Mouse (Mus musculus) hindbrain, embryonic 12.5 days (tissue): ENCODE results near the gene Parp11. TPM values are rescaled to one million over a fixed set of nuclear protein-coding genes. Genes with fewer than 3 reads are reported as not detected.

Experiments
- ATAC-seq: fragments of 200-750 bp; cut with Nextera tagmentation; 2 replicates; pipeline ENCODE4 v1.8.0; 2017; ENCODE audit warnings: moderate TSS enrichment; ENCODE audit not compliant: low FRiP score
- H3K27ac ChIP-seq: fragments of 300-500 bp; sonication (generic); 2 replicates; pipeline ENCODE4 v1.5.1; 2016; ENCODE audit warnings: mild to moderate bottlenecking
- H3K27me3 ChIP-seq: fragments of 300-500 bp; sonication (generic); 2 replicates; pipeline ENCODE4 v1.6.1; 2016; ENCODE audit warnings: mild to moderate bottlenecking
- H3K36me3 ChIP-seq: fragments of 300-500 bp; sonication (generic); 2 replicates; pipeline ENCODE4 v1.6.1; 2016; ENCODE audit warnings: mild to moderate bottlenecking
- H3K4me1 ChIP-seq: fragments of 300-500 bp; sonication (generic); 2 replicates; pipeline ENCODE4 v1.6.1; 2016
- H3K4me2 ChIP-seq: fragments of 300-500 bp; sonication (generic); replicated peaks from 2 replicates; pipeline ENCODE4 v1.6.1; 2016; ENCODE audit warnings: mild to moderate bottlenecking
- H3K4me3 ChIP-seq: fragments of 300-500 bp; sonication (generic); 2 replicates; pipeline ENCODE4 v1.5.1; 2016; ENCODE audit warnings: mild to moderate bottlenecking
- H3K9ac ChIP-seq: fragments of 300-500 bp; sonication (generic); 2 replicates; pipeline ENCODE4 v1.6.1; 2016; ENCODE audit warnings: mild to moderate bottlenecking, moderate library complexity
- H3K9me3 ChIP-seq: fragments of 300-500 bp; sonication (generic); replicated peaks from 2 replicates; pipeline ENCODE4 v1.6.1; 2016; ENCODE audit warnings: mild to moderate bottlenecking
- WGBS: fragments of 180-500 bp; shearing (Covaris S2); methylation state at CpG from one replicate; pipeline ENCODE4 v1.1.7; 2016; 5-methylcytosine and 5-hydroxymethylcytosine counted together
- polyA plus RNA-seq: library from polyadenylated mRNA; unstranded; fragments of >200 nt; fragmentation: Nextera tagmentation; extraction: Ambion mirVana; gene quantifications from 2 replicates; pipeline ENCODE4 v1.2.1, GENCODE M21; 2016

Parp11 gene
- polyA plus RNA-seq, 1 experiment from 2014 or later = 58.8 TPM

GRCm38 (mm10) chr6:127433886-127434647 is 12.6 kb upstream of the Parp11 start:
- no peak for ATAC-seq
- 85% methylated on average over 9 of the region's 9 CpGs for WGBS

GRCm38 (mm10) chr6:127434648-127434984 is 12.0 kb upstream of the Parp11 start:
- H3K27me3 ChIP-seq = 0 out of 2 replicates have a peak, but pooled peaks cover 2% of the 10 kb centered on the region
- no peaks in the 10 kb centered on the region for H3K36me3 ChIP-seq
- H3K4me1 ChIP-seq = no peaks in the 10 kb centered on the region
- no peak for ATAC-seq
- no peak overlapping the region for H3K9ac ChIP-seq
- H3K9me3 ChIP-seq = no peaks in the 10 kb centered on the region
- 82% methylated on average over 4 of the region's 4 CpGs for WGBS
- H3K27ac ChIP-seq = no peak overlapping the region
- no peak overlapping the region for H3K4me3 ChIP-seq
- no peak overlapping the region for H3K4me2 ChIP-seq

More at GRCm38 (mm10) chr6:127433886-127434647, 12.6 kb upstream of the Parp11 start:
- Histone ChIP-seq H3K27ac (no peak overlapping the region), H3K4me2 (no peak overlapping the region), H3K4me3 (no peak overlapping the region), H3K9me3 (no peaks in the 10 kb centered on the region), H3K4me1 (no peaks in the 10 kb centered on the region), H3K36me3 (no peaks in the 10 kb centered on the region), H3K27me3 (no peaks in the 10 kb centered on the region), H3K9ac (no peak overlapping the region)

DNA sequence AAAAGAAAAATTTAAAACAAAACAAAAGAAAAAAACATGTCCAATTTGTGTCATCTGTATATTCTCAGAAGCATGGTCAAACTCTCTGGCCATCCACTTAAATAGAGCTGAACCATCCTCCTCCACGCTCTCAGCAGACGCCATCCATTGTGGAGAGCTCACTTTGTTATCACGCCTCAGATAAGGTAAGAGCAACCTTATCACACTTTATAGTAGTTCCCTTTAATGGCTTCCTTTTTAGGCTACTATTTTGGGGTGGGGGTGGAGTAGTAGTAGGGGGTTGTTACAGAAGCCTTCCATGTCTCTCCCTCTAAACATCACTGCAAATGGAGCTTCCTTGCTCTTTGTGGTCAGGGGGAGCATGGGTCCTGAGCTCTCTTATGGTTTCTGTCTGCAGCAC is 7.6 kb upstream of the Parp11 start:
- Histone ChIP-seq H3K9me3 (no peaks in the 10 kb centered on the region), H3K4me2 (no peak overlapping the region), H3K27ac (no peak overlapping the region), H3K36me3 (no peaks in the 10 kb centered on the region), H3K4me3 (no peak overlapping the region), H3K27me3 (0 out of 2 replicates have a peak, but pooled peaks cover 3% of the 10 kb centered on the region), H3K4me1 (peaks cover 15% of the 10 kb centered on the region), H3K9ac (no peak overlapping the region)
- ATAC-seq = no peak
- WGBS = 93% methylated on average over 3 of the region's 3 CpGs

- Histone ChIP-seq H3K27me3 (0 out of 2 replicates have a peak, but pooled peaks cover 3% of the 10 kb centered on the region), H3K9ac (no peak overlapping the region), H3K4me2 (no peak overlapping the region), H3K36me3 (no peaks in the 10 kb centered on the region), H3K9me3 (no peaks in the 10 kb centered on the region), H3K27ac (no peak overlapping the region), H3K4me3 (no peak overlapping the region), H3K4me1 (peaks cover 15% of the 10 kb centered on the region)
- 86% methylated on average over 5 of the region's 5 CpGs for WGBS
- peak; percentile 16; the same call in 1 of the 2 replicates for ATAC-seq
Observed at GRCm38 (mm10) chr6:127439540-127440195, 7.0 kb upstream of the Parp11 start.

GRCm38 (mm10) chr6:127440416-127441104 is 6.1 kb upstream of the Parp11 start:
- Histone ChIP-seq H3K9me3 (no peaks in the 10 kb centered on the region), H3K4me1 (peaks cover 15% of the 10 kb centered on the region), H3K27ac (no peak overlapping the region), H3K9ac (no peak overlapping the region), H3K27me3 (0 out of 2 replicates have a peak, but pooled peaks cover 3% of the 10 kb centered on the region), H3K36me3 (no peaks in the 10 kb centered on the region), H3K4me2 (peak overlapping the region; percentile 15), H3K4me3 (no peak overlapping the region)
- WGBS = 37% methylated on average over 14 of the region's 14 CpGs
- peak; percentile 78 for ATAC-seq

DNA sequence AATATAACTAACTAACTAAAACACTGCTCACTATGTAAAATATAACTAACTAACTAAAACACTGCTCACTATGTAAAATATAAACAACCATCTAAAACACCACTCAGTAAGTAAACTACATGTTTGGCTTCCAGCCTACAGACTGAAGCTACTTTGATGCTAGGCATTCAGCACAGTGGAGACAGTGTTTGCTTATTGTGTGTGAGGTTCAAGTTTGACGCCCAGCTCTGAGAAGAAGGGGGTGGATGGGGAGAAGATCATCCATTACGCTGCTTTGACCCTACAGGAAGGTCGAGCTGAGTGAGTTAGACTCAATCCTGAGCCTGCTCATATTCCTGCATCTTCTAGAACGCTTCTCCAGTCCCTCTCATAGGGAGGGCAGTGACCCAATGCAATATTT is 4.1 kb upstream of the Parp11 start:
- H3K4me2 ChIP-seq = no peak overlapping the region
- no peak overlapping the region for H3K27ac ChIP-seq
- H3K36me3 ChIP-seq = no peaks in the 10 kb centered on the region
- no peaks in the 10 kb centered on the region for H3K9me3 ChIP-seq
- H3K27me3 ChIP-seq = 0 out of 2 replicates have a peak, but pooled peaks cover 3% of the 10 kb centered on the region
- H3K4me3 ChIP-seq = no peak overlapping the region
- H3K9ac ChIP-seq = no peak overlapping the region
- ATAC-seq = no peak
- 40% methylated on average over 4 of the region's 4 CpGs for WGBS
- peaks cover 15% of the 10 kb centered on the region for H3K4me1 ChIP-seq

GRCm38 (mm10) chr6:127443910-127444309 is 2.7 kb upstream of the Parp11 start:
- Histone ChIP-seq H3K4me1 (peaks cover 17% of the 10 kb centered on the region), H3K36me3 (no peaks in the 10 kb centered on the region), H3K27me3 (peaks cover 10% of the 10 kb centered on the region; the same call in 1 of the 2 replicates), H3K4me3 (no peak overlapping the region), H3K27ac (no peak overlapping the region), H3K4me2 (no peak overlapping the region), H3K9me3 (no peaks in the 10 kb centered on the region), H3K9ac (no peak overlapping the region)
- WGBS = 5% methylated on average over 2 of the region's 2 CpGs
- no peak for ATAC-seq

GRCm38 (mm10) chr6:127444466-127444865 is 2.2 kb upstream of the Parp11 start:
- no peak for ATAC-seq
- WGBS = 55% methylated on average over 4 of the region's 4 CpGs
- Histone ChIP-seq H3K27ac (no peak overlapping the region), H3K27me3 (peaks cover 10% of the 10 kb centered on the region; the same call in 1 of the 2 replicates), H3K9me3 (no peaks in the 10 kb centered on the region), H3K36me3 (no peaks in the 10 kb centered on the region), H3K4me3 (no peak overlapping the region), H3K4me1 (peaks cover 21% of the 10 kb centered on the region), H3K4me2 (no peak overlapping the region), H3K9ac (no peak overlapping the region)

GRCm38 (mm10) chr6:127447686-127448460 is 1.2 kb downstream of the Parp11 start:
- no peak for ATAC-seq
- Histone ChIP-seq H3K4me1 (peaks cover 14% of the 10 kb centered on the region), H3K4me2 (no peak overlapping the region), H3K9ac (no peak overlapping the region), H3K4me3 (no peak overlapping the region), H3K36me3 (no peaks in the 10 kb centered on the region), H3K9me3 (no peaks in the 10 kb centered on the region), H3K27me3 (peaks cover 7% of the 10 kb centered on the region; the same call in 1 of the 2 replicates), H3K27ac (no peak overlapping the region)
- WGBS = 71% methylated on average over 10 of the region's 10 CpGs

DNA sequence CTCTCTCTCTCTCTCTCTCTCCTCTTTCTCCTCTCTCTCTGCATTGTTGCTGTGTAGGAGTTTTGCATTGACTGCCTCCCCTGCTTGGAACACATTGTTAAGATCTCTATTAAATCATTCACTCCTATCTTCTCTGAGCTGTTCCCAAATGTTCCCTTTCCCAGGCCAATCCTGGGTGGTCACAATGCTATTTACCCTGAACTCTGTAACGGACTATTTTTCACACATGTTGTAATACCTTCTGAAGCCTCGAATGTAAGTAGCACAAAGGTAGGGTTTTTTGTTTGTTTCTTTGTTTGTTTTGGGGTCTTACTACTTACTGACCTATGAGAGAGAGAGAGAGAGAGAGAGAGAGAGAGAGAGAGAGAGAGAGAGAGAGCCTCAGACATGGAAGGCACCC is 2.2 kb downstream of the Parp11 start:
- no peak for ATAC-seq

GRCm38 (mm10) chr6:127449531-127450422 is 3.1 kb downstream of the Parp11 start:
- ATAC-seq = peak; percentile 29; the same call in 1 of the 2 replicates
- H3K9me3 ChIP-seq = no peaks in the 10 kb centered on the region
- H3K4me3 ChIP-seq = no peak overlapping the region
- peaks cover 7% of the 10 kb centered on the region; the same call in 1 of the 2 replicates for H3K27me3 ChIP-seq
- WGBS = 16% methylated on average over 10 of the region's 10 CpGs
- peak overlapping the region; percentile 93 for H3K27ac ChIP-seq
- peaks cover 18% of the 10 kb centered on the region for H3K4me1 ChIP-seq
- no peak overlapping the region for H3K9ac ChIP-seq
- 0 out of 2 replicates have a peak overlapping the region, but pooled peaks have one; percentile 8 for H3K4me2 ChIP-seq
- no peaks in the 10 kb centered on the region for H3K36me3 ChIP-seq

More for the DNA sequence above, 2.2 kb downstream of the Parp11 start:
- H3K4me1 ChIP-seq = peaks cover 14% of the 10 kb centered on the region
- peaks cover 7% of the 10 kb centered on the region; the same call in 1 of the 2 replicates for H3K27me3 ChIP-seq
- H3K4me2 ChIP-seq = no peak overlapping the region
- H3K27ac ChIP-seq = peak overlapping the region; percentile 93
- H3K4me3 ChIP-seq = no peak overlapping the region
- H3K9ac ChIP-seq = no peak overlapping the region
- no peaks in the 10 kb centered on the region for H3K9me3 ChIP-seq
- H3K36me3 ChIP-seq = no peaks in the 10 kb centered on the region
- 58% methylated on average over 2 of the region's 2 CpGs for WGBS
